Mouse (Mus musculus) large intestine, adult 2 months (tissue): ENCODE measurements around the gene Slc7a6. TPM values are rescaled to one million over a fixed set of nuclear protein-coding genes. Genes with fewer than 3 reads are reported as not detected.

Source experiments
- DNase-seq: peaks from one replicate; pipeline ENCODE4 v3.0.0-alpha.2; 2012; ENCODE audit warnings: low read depth, low spot score
- WGBS: fragments of 180-500 bp; shearing (Covaris S2); methylation state at CpG from one replicate; pipeline ENCODE4 v1.1.7; 2018; 5-methylcytosine and 5-hydroxymethylcytosine counted together
- polyA plus RNA-seq: library from polyadenylated mRNA; depleted of rRNA; stranded (reverse); fragments of >200 nt; gene quantifications from 2 replicates; pipeline ENCODE4 v1.2.3, GENCODE M21; 2012

The Slc7a6 gene
- polyA plus RNA-seq, 1 experiment = 7.7 TPM

- no peak for DNase-seq
These were observed 30.7 kb upstream of the Slc7a6 start for GRCm38 (mm10) chr8:106137906-106138477.

GRCm38 (mm10) chr8:106138616-106139015 is 30.0 kb upstream of the Slc7a6 start:
- whole genome bisulfite sequencing = 22% methylated on average over 7 of the region's 7 CpGs
- DNase-seq = no peak

More at GRCm38 (mm10) chr8:106137906-106138477, 30.7 kb upstream of the Slc7a6 start:
- under 1% methylated on average over 24 of the region's 24 CpGs for WGBS

GRCm38 (mm10) chr8:106140191-106140590 is 28.5 kb upstream of the Slc7a6 start:
- DNase-seq = no peak
- WGBS = 67% methylated on average over 5 of the region's 5 CpGs

- no peak for DNase-seq
- 4% methylated on average over 13 of the region's 13 CpGs for WGBS
These were observed 27.9 kb upstream of the Slc7a6 start for GRCm38 (mm10) chr8:106140769-106141168.

GRCm38 (mm10) chr8:106145331-106145730 is 23.3 kb upstream of the Slc7a6 start:
- WGBS = 61% methylated on average over 2 of the region's 2 CpGs
- DNase-seq = no peak

GRCm38 (mm10) chr8:106146014-106146413 is 22.6 kb upstream of the Slc7a6 start:
- 92% methylated on average over 4 of the region's 4 CpGs for WGBS
- DNase-seq = no peak

GRCm38 (mm10) chr8:106147868-106148565 is 20.6 kb upstream of the Slc7a6 start:
- 73% methylated on average over 6 of the region's 6 CpGs for WGBS
- no peak for DNase-seq

- 88% methylated on average over 6 of the region's 6 CpGs for WGBS
- DNase-seq = no peak
These were observed 19.6 kb upstream of the Slc7a6 start for GRCm38 (mm10) chr8:106149025-106149424.

GRCm38 (mm10) chr8:106149801-106150652 is 18.6 kb upstream of the Slc7a6 start, which contains the start of gene Pla2g15:
Pla2g15 (plus strand) TSS chr8:106150399.
- DNase-seq = no peak
- under 1% methylated on average over 38 of the region's 38 CpGs for WGBS

GRCm38 (mm10) chr8:106150653-106151000 is 18.0 kb upstream of the Slc7a6 start:
- DNase-seq = no peak
- 23% methylated on average over 8 of the region's 8 CpGs for WGBS

- DNase-seq = no peak
These were observed 17.6 kb upstream of the Slc7a6 start for GRCm38 (mm10) chr8:106151041-106151440.

GRCm38 (mm10) chr8:106152876-106153275 is 15.8 kb upstream of the Slc7a6 start:
- no peak for DNase-seq
- WGBS = 64% methylated on average over 4 of the region's 4 CpGs

More at GRCm38 (mm10) chr8:106151041-106151440, 17.6 kb upstream of the Slc7a6 start:
- WGBS = 71% methylated on average over 9 of the region's 9 CpGs

- no peak for DNase-seq
- 47% methylated on average over 1 of the region's 1 CpGs for WGBS
These were observed 11.2 kb upstream of the Slc7a6 start for GRCm38 (mm10) chr8:106157419-106157818.

- DNase-seq = no peak
- 93% methylated on average over 10 of the region's 10 CpGs for WGBS
These were observed 10.3 kb upstream of the Slc7a6 start for GRCm38 (mm10) chr8:106158381-106158780.

- WGBS = 87% methylated on average over 6 of the region's 6 CpGs
- DNase-seq = no peak
These were observed 8.8 kb upstream of the Slc7a6 start for GRCm38 (mm10) chr8:106159876-106160275.

- 86% methylated on average over 9 of the region's 9 CpGs for WGBS
- DNase-seq = no peak
These were observed 5.4 kb upstream of the Slc7a6 start for GRCm38 (mm10) chr8:106163251-106163650.

GRCm38 (mm10) chr8:106165460-106165859 is 3.2 kb upstream of the Slc7a6 start:
- 40% methylated on average over 4 of the region's 4 CpGs for WGBS
- DNase-seq = no peak

GRCm38 (mm10) chr8:106169017-106169933 is 618 bp downstream of the Slc7a6 start:
- WGBS = 1% methylated on average over 54 of the region's 54 CpGs
- no peak for DNase-seq

GRCm38 (mm10) chr8:106169934-106170480 is 1.4 kb downstream of the Slc7a6 start:
- WGBS = 17% methylated on average over 6 of the region's 6 CpGs

More at GRCm38 (mm10) chr8:106169934-106170480, 1.4 kb downstream of the Slc7a6 start:
- DNase-seq = no peak
